Mouse (Mus musculus) thymus, adult 2 months (tissue): ENCODE data around the gene Tbxas1.

Experiments
- CTCF ChIP-seq: fragments of 200-500 bp; IDR thresholded peaks from 2 replicates; pipeline ENCODE4 v1.5.1; 2012; ENCODE audit warnings: mild to moderate bottlenecking, control low read depth, low read length, moderate library complexity, borderline replicate concordance; ENCODE audit not compliant: control insufficient read depth, poor library complexity, insufficient read depth; ENCODE audit errors: extremely low read depth
- POLR2A ChIP-seq: fragments of 200-500 bp; IDR thresholded peaks from 2 replicates; pipeline ENCODE4 v1.6.1; 2012; ENCODE audit warnings: mild to moderate bottlenecking, low read length, control low read depth, moderate library complexity; ENCODE audit not compliant: control insufficient read depth, poor library complexity, insufficient read depth; ENCODE audit errors: extremely low read depth

- no peak for TF ChIP-seq POLR2A
- no peak for TF ChIP-seq CTCF
Measured at GRCm38 (mm10) chr6:38974536-38975268, 99.5 kb downstream of the Tbxas1 start.
